Mouse (Mus musculus) ovary, postnatal 14 days (tissue): ENCODE data around the gene Cfb.
A peak's percentile ranks its signal among the peaks of the same experiment; 100 is the strongest.
"Not testable (repeated sequence)": the region's sequence is repeated elsewhere in the genome, so short reads cannot be mapped to it uniquely, and the experiment has no call there.

Experiments used
- DNase-seq: peaks from one replicate; pipeline ENCODE4 v3.0.0; 2022; ENCODE audit warnings: low spot score

Gene Cfb

DNA sequence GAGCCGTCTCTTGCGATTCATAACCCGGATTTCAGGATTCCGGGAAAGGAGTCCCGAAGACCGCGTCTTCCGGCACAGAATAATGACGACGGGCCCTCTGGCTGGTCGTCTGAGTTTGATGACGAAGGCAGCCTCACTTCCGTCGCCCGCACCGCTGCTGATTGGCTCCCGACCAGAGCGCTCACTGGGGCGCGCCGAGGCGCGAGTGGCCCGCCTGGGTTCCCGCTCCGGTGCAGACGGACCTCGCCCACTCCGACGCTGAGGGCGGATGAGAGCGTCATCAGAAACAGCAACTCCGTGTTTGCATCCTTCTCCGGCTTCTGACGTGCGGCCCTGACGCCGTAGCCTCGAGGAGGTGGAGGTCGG, 25.5 kb downstream of the Cfb start, which contains the start of the genes Stk19 and Dxo:
Stk19 (minus strand) TSS at position 90 of the 366 bp plus-strand sequence.
Dxo (plus strand) TSS at position 164 of the 366 bp plus-strand sequence.
- DNase-seq = peak; percentile 96

DNA sequence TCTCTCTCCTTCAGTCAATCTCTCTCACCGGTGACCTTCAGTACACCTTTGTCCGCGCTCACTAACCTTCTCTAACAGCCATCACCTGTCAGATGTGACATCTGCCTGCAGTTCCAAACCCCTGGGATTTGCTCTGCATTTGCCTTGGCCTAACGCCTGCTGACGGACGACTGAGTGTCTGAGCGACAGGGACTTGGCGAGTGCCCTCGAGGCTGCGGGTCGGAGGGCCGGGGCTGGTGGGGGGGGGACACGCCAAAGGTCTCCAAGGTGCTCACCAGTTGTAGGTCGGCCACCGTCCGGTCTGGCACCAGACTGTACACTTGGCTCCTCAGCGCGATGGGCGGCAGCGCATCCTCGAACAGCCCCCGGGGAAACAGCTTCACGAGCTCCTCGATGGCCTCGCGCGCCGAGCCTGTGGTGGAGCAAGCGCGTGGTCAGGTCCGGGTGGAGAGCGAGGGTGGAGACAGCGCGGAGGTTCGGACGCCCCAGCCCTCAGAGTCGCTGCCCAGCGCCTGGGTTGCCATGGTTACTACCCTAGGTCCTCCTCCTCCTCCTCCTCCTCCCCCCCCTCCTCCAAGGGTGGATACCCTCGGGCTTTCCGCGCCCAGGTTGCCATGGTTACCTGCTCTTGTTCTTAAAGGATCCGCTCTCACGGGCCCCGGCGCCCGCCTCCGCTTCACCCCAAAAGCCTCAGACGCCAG, 26.0 kb downstream of the Cfb start:
- no peak for DNase-seq

GRCm38 (mm10) chr17:34830776-34831175, 31.5 kb downstream of the Cfb start:
- DNase-seq = not testable (repeated sequence)

DNA sequence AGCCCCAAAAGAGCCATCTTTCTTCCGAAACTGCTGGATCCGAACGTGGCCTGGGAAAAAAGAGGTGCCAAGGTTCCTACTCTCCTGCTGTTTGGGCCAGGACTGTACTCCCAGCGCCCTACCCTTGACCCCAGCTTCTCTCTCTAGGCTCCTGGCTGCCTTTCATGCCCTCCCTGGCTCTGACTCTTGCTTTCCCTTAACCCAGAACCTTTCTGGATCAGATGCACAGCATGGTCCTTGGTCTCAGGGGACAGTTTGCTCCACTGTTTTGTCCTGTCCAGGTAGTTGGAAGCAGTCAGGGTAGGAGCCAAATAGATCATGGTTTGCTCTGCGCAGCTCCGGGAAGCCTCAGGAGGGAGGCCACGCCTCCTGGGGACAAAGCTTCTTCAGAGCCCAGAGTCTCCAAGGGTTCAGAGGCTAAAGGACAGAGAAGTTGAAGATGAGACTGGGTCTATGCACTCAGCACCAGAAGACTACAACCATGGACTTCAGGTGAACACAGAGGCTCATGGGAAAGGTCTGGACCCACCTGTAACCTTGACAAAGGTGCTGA, 47.4 kb downstream of the Cfb start:
- no peak for DNase-seq

GRCm38 (mm10) chr17:34813747-34814146, 48.6 kb downstream of the Cfb start:
- DNase-seq = peak; percentile 28

GRCm38 (mm10) chr17:34811275-34811674, 51.0 kb downstream of the Cfb start:
- DNase-seq = no peak

DNA sequence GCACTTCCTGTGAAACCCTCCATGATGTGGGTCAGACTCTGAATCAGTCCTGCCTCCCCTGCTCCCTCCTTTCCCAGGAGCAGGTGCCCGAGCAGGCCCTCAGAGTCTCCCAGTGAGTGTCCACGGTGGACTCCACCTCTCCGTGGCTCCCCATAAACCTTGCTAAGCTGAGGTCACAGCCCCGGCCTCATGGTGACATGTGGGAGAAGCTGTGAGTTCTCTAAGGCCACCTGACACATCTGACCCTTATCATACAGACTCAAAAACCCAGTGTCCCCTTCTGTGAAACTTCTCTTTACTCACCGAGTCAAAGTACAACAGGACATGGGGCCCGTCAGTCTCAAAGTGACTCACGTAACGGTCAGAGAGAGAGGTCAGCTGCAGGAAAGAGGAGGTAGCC, 51.5 kb downstream of the Cfb start:
- DNase-seq = not testable (repeated sequence)

GRCm38 (mm10) chr17:34810411-34810810, 51.9 kb downstream of the Cfb start:
- DNase-seq = not testable (repeated sequence)

- no peak for DNase-seq
These were observed 53.6 kb downstream of the Cfb start for GRCm38 (mm10) chr17:34808599-34809205.

GRCm38 (mm10) chr17:34807176-34807575, 55.1 kb downstream of the Cfb start:
- no peak for DNase-seq
